Mouse (Mus musculus): Measurements from ENCODE around the gene Ppp2r3a. TPM values are rescaled to one million over a fixed set of nuclear protein-coding genes. Genes with fewer than 3 reads are reported as not detected.
A peak's percentile ranks its signal among the peaks of the same experiment; 100 is the strongest.

Ppp2r3a gene
- polyA plus RNA-seq, 1 experiment from 2014 or later = 42.2 TPM

- no peaks in the 10 kb centered on the region for H3K27me3 ChIP-seq
- in situ Hi-C loops (cut with MboI; ENCODE audit: low pct_unique_long_range_greater_than_20kb) = no loop called here
- DNase-seq (ENCODE audit: low read depth, low spot score) (no peak), ATAC-seq (peak; percentile 78)
- ChIA-PET POLR2A (no interaction called here), CTCF (no interaction called here)
- TF ChIP-seq CTCF (IDR thresholded peaks at IDR 0.05) = no peak
These were observed 22.7 kb downstream of the Ppp2r3a start for GRCm38 (mm10) chr9:101228892-101229291.

GRCm38 (mm10) chr9:101207984-101208383 is 43.6 kb downstream of the Ppp2r3a start:
- no peaks in the 10 kb centered on the region for H3K27me3 ChIP-seq
- POLR2A ChIA-PET = no interaction called here
- DNase-seq (ENCODE audit: low read depth, low spot score) = peak; percentile 15
- in situ Hi-C loops (cut with MboI; ENCODE audit: low pct_unique_long_range_greater_than_20kb) = no loop called here
- CTCF ChIA-PET = interaction anchor here (1.4 to 2.0 kb wide), 2 partner anchors 13 to 48 kb away, joined by 3 to 10 read pairs; no protein-coding TSS in a partner anchor
- no peak for TF ChIP-seq CTCF (IDR thresholded peaks at IDR 0.05)
- ATAC-seq = no peak

GRCm38 (mm10) chr9:101206516-101206915 is 45.1 kb downstream of the Ppp2r3a start:
- DNase-seq (ENCODE audit: low read depth, low spot score) (no peak), ATAC-seq (no peak)
- CTCF ChIA-PET = interaction anchor here (1.2 kb wide), 1 partner anchor 9 kb away, joined by 3 read pairs; no protein-coding TSS in a partner anchor
- POLR2A ChIA-PET = interaction anchor here (0.6 kb wide), 1 partner anchor 127 kb away, joined by 3 read pairs; no protein-coding TSS in a partner anchor
- no peaks in the 10 kb centered on the region for H3K27me3 ChIP-seq
- in situ Hi-C loops (cut with MboI; ENCODE audit: low pct_unique_long_range_greater_than_20kb) = no loop called here
- TF ChIP-seq CTCF (IDR thresholded peaks at IDR 0.05) = no peak

- ATAC-seq (no peak), DNase-seq (ENCODE audit: low read depth, low spot score) (no peak)
- in situ Hi-C loops (cut with MboI; ENCODE audit: low pct_unique_long_range_greater_than_20kb) = no loop called here
- CTCF ChIA-PET = interaction anchor here (1.8 kb wide), 1 partner anchor 13 kb away, joined by 5 read pairs; no protein-coding TSS in a partner anchor
- POLR2A ChIA-PET = interaction anchor here (0.8 kb wide), 1 partner anchor 10 kb away, joined by 3 read pairs; no protein-coding TSS in a partner anchor
- TF ChIP-seq CTCF (IDR thresholded peaks at IDR 0.05) = no peak
- no peaks in the 10 kb centered on the region for H3K27me3 ChIP-seq
These were observed 46.4 kb downstream of the Ppp2r3a start for GRCm38 (mm10) chr9:101205216-101205615.

- POLR2A ChIA-PET = no interaction called here
These were observed 47.5 kb downstream of the Ppp2r3a start for GRCm38 (mm10) chr9:101204059-101204458.

GRCm38 (mm10) chr9:101200627-101201026 is 51.0 kb downstream of the Ppp2r3a start:
- ChIA-PET POLR2A (interaction anchor here (0.6 kb wide), 2 partner anchors 121 to 692 kb away, joined by 4 to 5 read pairs; no protein-coding TSS in a partner anchor), CTCF (interaction anchor here (1.3 to 1.4 kb wide), 2 partner anchors 8 to 11 kb away, joined by 5 to 7 read pairs; no protein-coding TSS in a partner anchor)
- in situ Hi-C loops (cut with MboI; ENCODE audit: low pct_unique_long_range_greater_than_20kb) = no loop called here
- no peak for TF ChIP-seq CTCF (IDR thresholded peaks at IDR 0.05)
- no peaks in the 10 kb centered on the region for H3K27me3 ChIP-seq
- ATAC-seq (no peak), DNase-seq (ENCODE audit: low read depth, low spot score) (no peak)

More at GRCm38 (mm10) chr9:101204059-101204458, 47.5 kb downstream of the Ppp2r3a start:
- DNase-seq (ENCODE audit: low read depth, low spot score) = no peak
- CTCF ChIA-PET = interaction anchor here (1.1 to 1.8 kb wide), 4 partner anchors 9 to 51 kb away, joined by 3 to 5 read pairs (median 4); no protein-coding TSS in a partner anchor
- in situ Hi-C loops (cut with MboI; ENCODE audit: low pct_unique_long_range_greater_than_20kb) = no loop called here
- TF ChIP-seq CTCF (IDR thresholded peaks at IDR 0.05) = no peak
- H3K27me3 ChIP-seq = no peaks in the 10 kb centered on the region
- ATAC-seq = no peak

- no peaks in the 10 kb centered on the region for H3K27me3 ChIP-seq
- DNase-seq (ENCODE audit: low read depth, low spot score) (no peak), ATAC-seq (no peak)
- no peak for TF ChIP-seq CTCF (IDR thresholded peaks at IDR 0.05)
- ChIA-PET CTCF (interaction anchor here (1.3 kb wide), 1 partner anchor 17 kb away, joined by 3 read pairs; no protein-coding TSS in a partner anchor), POLR2A (interaction anchor here (0.6 kb wide), 1 partner anchor 130 kb away, joined by 3 read pairs; no protein-coding TSS in a partner anchor)
- in situ Hi-C loops (cut with MboI; ENCODE audit: low pct_unique_long_range_greater_than_20kb) = loop anchor here (25.0 kb wide), 1 partner anchor 1338 kb away; no protein-coding TSS in a partner anchor
These were observed 52.8 kb downstream of the Ppp2r3a start for GRCm38 (mm10) chr9:101198804-101199203.

- POLR2A ChIA-PET = interaction anchor here (0.6 kb wide), 1 partner anchor 130 kb away, joined by 3 read pairs; no protein-coding TSS in a partner anchor
- no peaks in the 10 kb centered on the region for H3K27me3 ChIP-seq
- TF ChIP-seq CTCF (IDR thresholded peaks at IDR 0.05) = no peak
- no peak for ATAC-seq
- in situ Hi-C loops (cut with MboI; ENCODE audit: low pct_unique_long_range_greater_than_20kb) = loop anchor here (25.0 kb wide), 1 partner anchor 1339 kb away; no protein-coding TSS in a partner anchor
- CTCF ChIA-PET = interaction anchor here (1.3 kb wide), 1 partner anchor 16 kb away, joined by 3 read pairs; no protein-coding TSS in a partner anchor
- DNase-seq (ENCODE audit: low read depth, low spot score) = no peak
These were observed 53.3 kb downstream of the Ppp2r3a start for GRCm38 (mm10) chr9:101198261-101198660.

- in situ Hi-C loops (cut with MboI; ENCODE audit: low pct_unique_long_range_greater_than_20kb) = loop anchor here (10.0 to 25.0 kb wide), 2 partner anchors 823 to 1355 kb away; no protein-coding TSS in a partner anchor
- DNase-seq (ENCODE audit: low read depth, low spot score) (peak; percentile 30), ATAC-seq (peak; percentile 93)
- POLR2A ChIA-PET = no interaction called here
- CTCF ChIA-PET = interaction anchor here (0.8 to 1.3 kb wide), 6 partner anchors 9 to 132 kb away, joined by 3 to 5 read pairs (median 3); no protein-coding TSS in a partner anchor
- no peaks in the 10 kb centered on the region for H3K27me3 ChIP-seq
- TF ChIP-seq CTCF (IDR thresholded peaks at IDR 0.05) = peak; percentile 78
These were observed 69.5 kb downstream of the Ppp2r3a start for GRCm38 (mm10) chr9:101181962-101182701.

GRCm38 (mm10) chr9:101181291-101181690 is 70.3 kb downstream of the Ppp2r3a start:
- in situ Hi-C loops (cut with MboI; ENCODE audit: low pct_unique_long_range_greater_than_20kb) = loop anchor here (10.0 to 25.0 kb wide), 2 partner anchors 824 to 1356 kb away; no protein-coding TSS in a partner anchor
- TF ChIP-seq CTCF (IDR thresholded peaks at IDR 0.05) = no peak
- POLR2A ChIA-PET = no interaction called here
- no peaks in the 10 kb centered on the region for H3K27me3 ChIP-seq
- no peak for ATAC-seq
- no peak for DNase-seq (ENCODE audit: low read depth, low spot score)
- CTCF ChIA-PET = interaction anchor here (1.0 to 1.3 kb wide), 2 partner anchors 132 to 133 kb away, joined by 3 to 4 read pairs; no protein-coding TSS in a partner anchor
